Mouse (Mus musculus) kidney, embryonic 14.5 days (tissue): Measurements from ENCODE around the gene Inf2. TPM values are rescaled to one million over a fixed set of nuclear protein-coding genes. Genes with fewer than 3 reads are reported as not detected.

Experiments
- ATAC-seq: fragments of 200-750 bp; cut with Nextera tagmentation; 2 replicates; pipeline ENCODE4 v1.8.0; 2017; ENCODE audit warnings: moderate number of reproducible peaks, mild to moderate bottlenecking, moderate TSS enrichment, moderate library complexity; ENCODE audit not compliant: low FRiP score, low TSS enrichment
- H3K27ac ChIP-seq: fragments of 300-500 bp; sonication (generic); 2 replicates; pipeline ENCODE4 v1.5.1; 2014; ENCODE audit warnings: low read depth, mild to moderate bottlenecking, low read length, moderate library complexity, mixed read lengths
- H3K27me3 ChIP-seq: fragments of 300-500 bp; sonication (generic); 2 replicates; pipeline ENCODE4 v1.6.1; 2014; ENCODE audit warnings: mild to moderate bottlenecking, low read length; ENCODE audit not compliant: control insufficient read depth, insufficient read depth
- H3K36me3 ChIP-seq: fragments of 300-500 bp; sonication (generic); 2 replicates; pipeline ENCODE4 v1.6.1; 2014; ENCODE audit warnings: low read length, mixed read lengths; ENCODE audit not compliant: control insufficient read depth, insufficient read depth
- H3K4me1 ChIP-seq: fragments of 300-500 bp; sonication (generic); 2 replicates; pipeline ENCODE4 v1.6.1; 2014; ENCODE audit warnings: low read length, mixed read lengths; ENCODE audit not compliant: control insufficient read depth, insufficient read depth
- H3K4me2 ChIP-seq: fragments of 300-500 bp; sonication (generic); replicated peaks from 2 replicates; pipeline ENCODE4 v1.6.1; 2014; ENCODE audit warnings: low read depth, mild to moderate bottlenecking, low read length
- H3K4me3 ChIP-seq: fragments of 300-500 bp; sonication (generic); 2 replicates; pipeline ENCODE4 v1.5.1; 2014; ENCODE audit warnings: mild to moderate bottlenecking, low read length
- H3K9ac ChIP-seq: fragments of 300-500 bp; sonication (generic); 2 replicates; pipeline ENCODE4 v1.6.1; 2014; ENCODE audit warnings: low read depth, mild to moderate bottlenecking, low read length, moderate library complexity
- H3K9me3 ChIP-seq: fragments of 300-500 bp; sonication (generic); 2 replicates; pipeline ENCODE4 v1.6.1; 2016; ENCODE audit warnings: low read length; ENCODE audit not compliant: control insufficient read depth
- WGBS: fragments of 180-500 bp; shearing (Covaris S2); extraction: QIAGEN DNeasy Blood & Tissue Kit; methylation state at CpG from one replicate; pipeline ENCODE4 v1.1.7; 2014; 5-methylcytosine and 5-hydroxymethylcytosine counted together
- polyA plus RNA-seq: library from polyadenylated mRNA; unstranded; fragments of >200 nt; fragmentation: Nextera tagmentation; extraction: Ambion mirVana; gene quantifications from 2 replicates; pipeline ENCODE4 v1.2.1, GENCODE M21; 2014

Gene Inf2
- polyA plus RNA-seq, 1 experiment from 2014 or later = 5.8 TPM

- H3K27me3 ChIP-seq = peaks cover 4% of the 10 kb centered on the region; the same call in 1 of the 2 replicates
- H3K4me2 ChIP-seq = no peak overlapping the region
- no peak overlapping the region for H3K27ac ChIP-seq
- no peak for ATAC-seq
- H3K4me3 ChIP-seq = no peak overlapping the region
- 18% methylated on average over 2 of the region's 2 CpGs for WGBS
- no peaks in the 10 kb centered on the region for H3K9me3 ChIP-seq
- H3K9ac ChIP-seq = no peak overlapping the region
- H3K4me1 ChIP-seq = peaks cover 25% of the 10 kb centered on the region
- no peaks in the 10 kb centered on the region for H3K36me3 ChIP-seq
Observed at GRCm38 (mm10) chr12:112623742-112624141, 35.2 kb downstream of the Inf2 start.

GRCm38 (mm10) chr12:112625700-112626099, 37.1 kb downstream of the Inf2 start:
- no peak overlapping the region for H3K9ac ChIP-seq
- H3K9me3 ChIP-seq = no peaks in the 10 kb centered on the region
- no peaks in the 10 kb centered on the region for H3K27me3 ChIP-seq
- no peak overlapping the region for H3K4me2 ChIP-seq
- ATAC-seq = no peak
- H3K27ac ChIP-seq = no peak overlapping the region
- no peak overlapping the region for H3K4me3 ChIP-seq
- 70% methylated on average over 4 of the region's 4 CpGs for WGBS
- peaks cover 15% of the 10 kb centered on the region for H3K4me1 ChIP-seq
- no peaks in the 10 kb centered on the region for H3K36me3 ChIP-seq

- no peak for ATAC-seq
- Histone ChIP-seq H3K27me3 (no peaks in the 10 kb centered on the region), H3K4me3 (no peak overlapping the region), H3K9ac (no peak overlapping the region), H3K4me2 (no peak overlapping the region), H3K36me3 (no peaks in the 10 kb centered on the region), H3K27ac (no peak overlapping the region), H3K4me1 (peaks cover 15% of the 10 kb centered on the region), H3K9me3 (no peaks in the 10 kb centered on the region)
- 85% methylated on average over 6 of the region's 6 CpGs for WGBS
Observed at GRCm38 (mm10) chr12:112626455-112626854, 37.9 kb downstream of the Inf2 start.

- no peak for ATAC-seq
- no peaks in the 10 kb centered on the region for H3K27me3 ChIP-seq
- no peaks in the 10 kb centered on the region for H3K9me3 ChIP-seq
- no peak overlapping the region for H3K9ac ChIP-seq
- H3K4me2 ChIP-seq = no peak overlapping the region
- H3K4me1 ChIP-seq = peaks cover 23% of the 10 kb centered on the region
- no peak overlapping the region for H3K4me3 ChIP-seq
- no peak overlapping the region for H3K27ac ChIP-seq
- H3K36me3 ChIP-seq = no peaks in the 10 kb centered on the region
- 63% methylated on average over 7 of the region's 7 CpGs for WGBS
Observed at GRCm38 (mm10) chr12:112627097-112627881, 38.7 kb downstream of the Inf2 start.

- Histone ChIP-seq H3K27me3 (no peaks in the 10 kb centered on the region), H3K9ac (no peak overlapping the region), H3K4me3 (no peak overlapping the region), H3K4me1 (peaks cover 25% of the 10 kb centered on the region), H3K27ac (no peak overlapping the region; the same call in 1 of the 2 replicates), H3K9me3 (no peaks in the 10 kb centered on the region), H3K36me3 (no peaks in the 10 kb centered on the region), H3K4me2 (no peak overlapping the region)
- 86% methylated on average over 6 of the region's 6 CpGs for WGBS
- ATAC-seq = no peak
Observed at GRCm38 (mm10) chr12:112628197-112628596, 39.6 kb downstream of the Inf2 start.

- Histone ChIP-seq H3K4me3 (peak overlapping the region; percentile 13), H3K9ac (peak overlapping the region; percentile 44; the same call in 1 of the 2 replicates), H3K36me3 (no peaks in the 10 kb centered on the region), H3K27ac (no peak overlapping the region), H3K27me3 (no peaks in the 10 kb centered on the region), H3K4me2 (peak overlapping the region; percentile 44), H3K4me1 (peaks cover 22% of the 10 kb centered on the region), H3K9me3 (no peaks in the 10 kb centered on the region)
- peak; percentile 84 for ATAC-seq
- WGBS = 37% methylated on average over 19 of the region's 19 CpGs
Observed at GRCm38 (mm10) chr12:112628928-112629721, 40.5 kb downstream of the Inf2 start.

GRCm38 (mm10) chr12:112630029-112630428, 41.4 kb downstream of the Inf2 start:
- peaks cover 22% of the 10 kb centered on the region for H3K4me1 ChIP-seq
- ATAC-seq = no peak
- H3K4me3 ChIP-seq = no peak overlapping the region
- H3K27ac ChIP-seq = no peak overlapping the region
- H3K36me3 ChIP-seq = no peaks in the 10 kb centered on the region
- no peaks in the 10 kb centered on the region for H3K27me3 ChIP-seq
- H3K9me3 ChIP-seq = no peaks in the 10 kb centered on the region
- no peak overlapping the region for H3K9ac ChIP-seq
- no peak overlapping the region for H3K4me2 ChIP-seq
- 91% methylated on average over 12 of the region's 12 CpGs for WGBS

GRCm38 (mm10) chr12:112630796-112631195, 42.2 kb downstream of the Inf2 start:
- 74% methylated on average over 5 of the region's 5 CpGs for WGBS

GRCm38 (mm10) chr12:112631472-112631871, 42.9 kb downstream of the Inf2 start:
- Histone ChIP-seq H3K4me1 (peaks cover 22% of the 10 kb centered on the region), H3K27me3 (no peaks in the 10 kb centered on the region), H3K4me2 (no peak overlapping the region), H3K9me3 (no peaks in the 10 kb centered on the region), H3K36me3 (no peaks in the 10 kb centered on the region), H3K27ac (0 out of 2 replicates have a peak overlapping the region, but pooled peaks have one; percentile 17), H3K9ac (no peak overlapping the region), H3K4me3 (no peak overlapping the region)
- 7% methylated on average over 1 of the region's 1 CpGs for WGBS
- no peak for ATAC-seq

More at GRCm38 (mm10) chr12:112630796-112631195, 42.2 kb downstream of the Inf2 start:
- H3K36me3 ChIP-seq = no peaks in the 10 kb centered on the region
- peaks cover 22% of the 10 kb centered on the region for H3K4me1 ChIP-seq
- no peak overlapping the region for H3K9ac ChIP-seq
- H3K4me2 ChIP-seq = no peak overlapping the region
- no peak for ATAC-seq
- no peaks in the 10 kb centered on the region for H3K9me3 ChIP-seq
- H3K27me3 ChIP-seq = no peaks in the 10 kb centered on the region
- no peak overlapping the region for H3K27ac ChIP-seq
- no peak overlapping the region for H3K4me3 ChIP-seq
